Mouse (Mus musculus) megakaryocyte, embryonic 14.5 days (primary cell): ENCODE data around the gene Tmcc3. TPM values are rescaled to one million over a fixed set of nuclear protein-coding genes. Genes with fewer than 3 reads are reported as not detected.

Source experiments
- H3K27me3 ChIP-seq: replicated peaks from 2 replicates; pipeline ENCODE3; 2012; ENCODE audit warnings: inconsistent platforms
- H3K36me3 ChIP-seq: replicated peaks from 2 replicates; pipeline ENCODE3; 2012; ENCODE audit warnings: low read length, inconsistent platforms, mixed read lengths
- H3K4me1 ChIP-seq: 2 replicates; pipeline ENCODE4 v1.6.1; 2012; ENCODE audit warnings: inconsistent platforms
- H3K4me3 ChIP-seq: replicated peaks from 2 replicates; pipeline ENCODE3; 2012; ENCODE audit warnings: moderate library complexity, mild to moderate bottlenecking, inconsistent platforms
- H3K9me3 ChIP-seq: 2 replicates; pipeline ENCODE4 v1.6.1; 2012; ENCODE audit warnings: inconsistent platforms
- FLI1 ChIP-seq: IDR thresholded peaks from 2 replicates; pipeline ENCODE4 v1.6.1; 2012; ENCODE audit warnings: low read length, inconsistent platforms, mixed read lengths
- GATA1 ChIP-seq: IDR thresholded peaks from 3 replicates; pipeline ENCODE4 v1.6.1; 2012; ENCODE audit warnings: mixed read lengths, low read length, inconsistent platforms, borderline replicate concordance
- polyA plus RNA-seq: library from polyadenylated mRNA; stranded (reverse); fragments of >175 nt; gene quantifications from 2 replicates; pipeline ENCODE4 v1.2.3, GENCODE M21; 2012; ENCODE audit warnings: low replicate concordance; ENCODE audit not compliant: insufficient read depth

Tmcc3 gene
- polyA plus RNA-seq, 1 experiment: 0.84 TPM

- H3K36me3 ChIP-seq: no peaks in the 10 kb centered on the region
- H3K4me3 ChIP-seq: no peak overlapping the region
- H3K4me1 ChIP-seq: peaks cover 11% of the 10 kb centered on the region
- H3K27me3 ChIP-seq: peaks cover 54% of the 10 kb centered on the region
- H3K9me3 ChIP-seq: peaks cover 8% of the 10 kb centered on the region
- TF ChIP-seq GATA1 (no peak), FLI1 (no peak)
Observed at GRCm38 (mm10) chr10:94619586-94619985, 307.8 kb downstream of the Tmcc3 start.

GRCm38 (mm10) chr10:94620561-94620960 is 308.8 kb downstream of the Tmcc3 start:
- H3K4me1 ChIP-seq: peaks cover 11% of the 10 kb centered on the region
- no peaks in the 10 kb centered on the region for H3K36me3 ChIP-seq
- peaks cover 8% of the 10 kb centered on the region for H3K9me3 ChIP-seq
- H3K4me3 ChIP-seq: no peak overlapping the region
- no peak for TF ChIP-seq GATA1
- no peak for TF ChIP-seq FLI1
- peaks cover 46% of the 10 kb centered on the region for H3K27me3 ChIP-seq

GRCm38 (mm10) chr10:94621420-94622225 is 309.9 kb downstream of the Tmcc3 start:
- TF ChIP-seq FLI1: no peak
- no peak for TF ChIP-seq GATA1
- no peak overlapping the region for H3K4me3 ChIP-seq
- no peaks in the 10 kb centered on the region for H3K36me3 ChIP-seq

GRCm38 (mm10) chr10:94622281-94622680 is 310.5 kb downstream of the Tmcc3 start:
- peaks cover 11% of the 10 kb centered on the region for H3K4me1 ChIP-seq
- H3K9me3 ChIP-seq: peaks cover 8% of the 10 kb centered on the region
- no peak overlapping the region for H3K4me3 ChIP-seq
- TF ChIP-seq GATA1: no peak
- no peak for TF ChIP-seq FLI1
- H3K27me3 ChIP-seq: peaks cover 44% of the 10 kb centered on the region
- H3K36me3 ChIP-seq: no peaks in the 10 kb centered on the region

More at GRCm38 (mm10) chr10:94621420-94622225, 309.9 kb downstream of the Tmcc3 start:
- Histone ChIP-seq H3K9me3 (peaks cover 8% of the 10 kb centered on the region), H3K4me1 (peaks cover 11% of the 10 kb centered on the region), H3K27me3 (peaks cover 44% of the 10 kb centered on the region)

GRCm38 (mm10) chr10:94622828-94623227 is 311.1 kb downstream of the Tmcc3 start:
- Histone ChIP-seq H3K36me3 (no peaks in the 10 kb centered on the region), H3K27me3 (peaks cover 42% of the 10 kb centered on the region), H3K4me1 (peaks cover 15% of the 10 kb centered on the region), H3K9me3 (peaks cover 8% of the 10 kb centered on the region), H3K4me3 (no peak overlapping the region)
- TF ChIP-seq FLI1: no peak
- TF ChIP-seq GATA1: no peak

- Histone ChIP-seq H3K9me3 (peaks cover 8% of the 10 kb centered on the region), H3K27me3 (peaks cover 42% of the 10 kb centered on the region), H3K36me3 (no peaks in the 10 kb centered on the region), H3K4me1 (peaks cover 15% of the 10 kb centered on the region), H3K4me3 (no peak overlapping the region)
- no peak for TF ChIP-seq FLI1
- no peak for TF ChIP-seq GATA1
Observed at GRCm38 (mm10) chr10:94623617-94624016, 311.9 kb downstream of the Tmcc3 start.

- Histone ChIP-seq H3K4me3 (no peak overlapping the region), H3K4me1 (peaks cover 20% of the 10 kb centered on the region), H3K36me3 (no peaks in the 10 kb centered on the region), H3K27me3 (peaks cover 30% of the 10 kb centered on the region), H3K9me3 (no peaks in the 10 kb centered on the region)
- no peak for TF ChIP-seq FLI1
- no peak for TF ChIP-seq GATA1
Observed at GRCm38 (mm10) chr10:94625036-94625435, 313.3 kb downstream of the Tmcc3 start.

GRCm38 (mm10) chr10:94625606-94626005 is 313.9 kb downstream of the Tmcc3 start:
- TF ChIP-seq FLI1 (no peak), GATA1 (no peak)
- Histone ChIP-seq H3K27me3 (peaks cover 24% of the 10 kb centered on the region), H3K4me1 (peaks cover 20% of the 10 kb centered on the region)

GRCm38 (mm10) chr10:94630771-94631280 is 319.1 kb downstream of the Tmcc3 start:
- no peaks in the 10 kb centered on the region for H3K36me3 ChIP-seq
- no peak for TF ChIP-seq GATA1
- no peak for TF ChIP-seq FLI1
- no peaks in the 10 kb centered on the region for H3K9me3 ChIP-seq
- peaks cover 9% of the 10 kb centered on the region for H3K4me1 ChIP-seq
- H3K4me3 ChIP-seq: no peak overlapping the region
- H3K27me3 ChIP-seq: peaks cover 3% of the 10 kb centered on the region

More at GRCm38 (mm10) chr10:94625606-94626005, 313.9 kb downstream of the Tmcc3 start:
- Histone ChIP-seq H3K9me3 (no peaks in the 10 kb centered on the region), H3K36me3 (no peaks in the 10 kb centered on the region), H3K4me3 (no peak overlapping the region)

- Histone ChIP-seq H3K9me3 (no peaks in the 10 kb centered on the region), H3K4me1 (peaks cover 9% of the 10 kb centered on the region), H3K36me3 (no peaks in the 10 kb centered on the region), H3K4me3 (no peak overlapping the region), H3K27me3 (no peaks in the 10 kb centered on the region)
- no peak for TF ChIP-seq FLI1
- TF ChIP-seq GATA1: no peak
Observed at GRCm38 (mm10) chr10:94631541-94632113, 319.9 kb downstream of the Tmcc3 start.
